Mouse (Mus musculus) natural killer cell, adult 2 months (primary cell): Measurements from ENCODE around the gene Defb19.

Experiments
- DNase-seq, 2 experiments: peaks; one replicate each; pipeline ENCODE4 v3.0.0; 2022; ENCODE audit warnings: low spot score in 2 of 2

Gene Defb19

DNA sequence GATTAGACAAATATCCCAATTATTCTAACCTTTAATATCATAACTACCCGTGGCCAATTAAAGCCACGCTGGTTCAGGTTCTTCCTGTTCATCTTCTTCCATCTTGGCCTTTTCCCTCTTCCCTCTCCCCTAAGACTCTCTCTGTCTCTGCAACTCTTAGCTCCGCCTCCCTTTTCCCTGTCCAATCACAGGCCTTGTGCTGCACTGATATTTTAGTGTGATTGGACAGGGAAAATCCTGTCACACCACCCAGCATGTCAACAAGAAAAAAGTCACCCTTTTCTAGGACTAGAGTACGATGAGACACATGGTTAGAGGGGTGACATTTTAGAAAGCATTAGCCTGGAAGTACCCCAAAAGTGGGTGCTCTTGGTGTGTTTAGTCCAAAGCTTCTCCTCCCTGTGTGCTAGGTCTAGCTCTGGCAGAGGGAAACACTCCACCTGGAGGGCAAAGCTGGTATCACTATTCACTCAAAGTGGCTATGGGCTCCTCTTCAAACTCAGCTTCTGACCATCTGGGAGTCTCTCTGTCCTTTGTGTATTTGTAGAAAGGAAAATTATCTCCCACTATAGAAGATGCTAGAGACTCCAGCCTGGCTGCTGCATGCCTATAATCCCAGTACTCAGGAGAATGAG is 6.9 kb upstream of the Defb19 start:
- DNase-seq, result no peak

DNA sequence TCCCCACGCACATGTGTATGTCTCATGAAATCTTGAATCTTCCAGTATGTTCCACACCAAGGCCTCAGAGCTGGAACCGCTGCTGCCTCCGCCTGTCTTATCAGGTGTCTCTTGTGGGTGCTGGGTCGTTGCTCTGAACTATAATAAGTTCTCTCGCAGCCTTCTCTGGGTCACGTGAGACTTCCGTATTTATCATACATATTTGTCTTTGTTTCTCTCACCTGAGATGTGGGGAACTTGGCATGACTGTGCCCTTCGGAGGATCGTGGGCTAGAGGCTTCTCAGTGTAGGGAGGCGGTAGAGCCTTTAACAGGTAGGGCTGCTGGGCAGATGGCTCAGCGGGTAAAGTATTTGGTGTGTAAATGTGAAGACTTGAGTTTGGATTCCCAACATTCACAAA is 500 bp upstream of the Defb19 start:
- DNase-seq, result no peak

- DNase-seq, result no peak
Observed at GRCm38 (mm10) chr2:152573484-152573883, 6.6 kb downstream of the Defb19 start.

DNA sequence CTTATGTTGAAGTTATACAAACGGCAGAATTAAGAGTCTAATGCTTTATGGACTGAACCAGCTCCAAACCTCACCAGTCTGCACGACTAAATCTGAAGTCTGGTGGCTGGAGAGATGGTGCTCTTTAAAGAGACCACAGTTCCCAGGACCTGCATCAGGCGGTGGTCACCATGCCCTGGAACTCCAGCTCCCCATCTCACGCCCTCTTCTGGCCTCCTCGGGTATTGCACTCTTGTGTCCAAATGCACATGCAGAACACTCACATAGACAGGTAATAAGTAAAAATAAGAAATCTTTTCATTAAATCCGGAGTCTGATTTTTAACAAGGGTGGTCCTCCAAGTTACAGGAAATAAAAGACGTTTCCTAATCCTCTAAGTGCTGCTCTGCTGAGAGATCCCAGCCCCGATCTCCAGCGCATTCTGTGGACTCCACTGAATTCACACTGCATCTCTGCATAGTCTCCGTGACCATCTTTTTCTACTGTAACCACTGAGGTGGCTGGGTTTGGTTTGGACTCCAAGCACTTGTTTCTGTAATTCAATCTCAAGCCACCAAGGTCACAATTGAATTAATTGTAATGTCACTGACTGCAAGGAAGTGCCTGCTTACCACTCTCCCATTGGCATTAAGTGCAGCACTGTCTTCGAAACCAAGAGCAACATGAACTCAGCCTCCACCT is 7.9 kb downstream of the Defb19 start, which contains the start of gene Defb21:
Gene Defb21, plus strand, starts transcription at position 631 of the 681 bp plus-strand sequence.
- DNase-seq, result no peak

DNA sequence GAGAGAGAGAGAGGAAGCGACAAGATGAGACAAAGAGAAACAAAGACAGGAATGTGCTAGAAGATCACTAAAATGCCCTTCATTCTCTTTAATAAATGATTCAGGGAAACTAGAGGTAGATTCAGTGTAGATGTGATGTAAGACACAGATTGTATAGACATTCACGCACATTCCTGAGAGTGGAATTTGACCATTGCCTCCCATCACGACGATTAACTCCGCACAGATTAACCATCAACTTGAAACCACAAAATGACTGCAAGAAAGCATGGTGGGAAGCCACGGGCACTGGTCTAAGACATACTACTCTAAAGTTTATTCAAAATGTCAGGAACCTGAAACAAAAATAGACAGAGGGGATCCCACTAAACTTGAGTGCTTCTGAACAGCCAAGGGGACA is 9.8 kb downstream of the Defb19 start:
- DNase-seq, result no peak

GRCm38 (mm10) chr2:152569881-152570280 is 10.2 kb downstream of the Defb19 start:
- DNase-seq, result no peak

DNA sequence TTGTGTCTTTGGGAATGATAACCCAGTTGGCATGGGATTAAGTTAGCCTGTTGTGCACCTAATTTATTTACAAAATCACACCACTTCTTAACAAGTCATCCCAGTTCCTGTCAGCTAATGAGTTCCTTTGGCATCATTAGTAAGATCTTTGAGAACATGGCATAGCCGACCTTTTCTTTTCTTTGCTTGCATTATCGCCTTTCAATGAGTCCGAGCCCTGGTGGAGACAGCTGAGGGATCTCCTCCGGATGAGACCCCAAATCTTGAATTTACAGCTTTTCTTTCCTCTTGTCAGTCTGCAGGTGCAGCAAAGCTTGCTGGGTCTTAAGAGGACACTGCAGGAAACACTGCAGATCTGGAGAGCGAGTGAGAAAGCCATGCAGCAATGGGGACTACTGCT is 11.1 kb downstream of the Defb19 start, which contains the start of gene Gm17416:
Gene Gm17416, plus strand, starts transcription at position 301 of the 400 bp plus-strand sequence.
- DNase-seq, result no peak

DNA sequence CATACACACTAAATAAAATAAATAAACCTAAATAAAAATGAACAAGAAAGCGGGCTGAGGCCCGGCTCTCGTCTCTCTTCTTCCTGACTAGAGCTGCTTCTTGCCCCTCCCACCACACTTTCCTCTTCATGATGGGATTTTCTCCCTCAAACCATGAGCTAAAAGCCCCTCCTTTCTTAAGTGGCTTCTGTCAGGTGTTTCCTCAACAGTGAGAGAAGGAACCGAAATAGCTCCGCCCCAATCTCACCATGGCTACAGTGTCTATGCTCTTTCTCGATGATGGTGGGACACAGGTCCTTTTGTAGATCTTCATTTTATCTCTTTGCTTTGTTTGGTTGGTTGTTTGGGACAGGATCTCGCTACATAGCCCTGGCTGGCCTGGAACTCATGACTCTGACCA is 23.5 kb downstream of the Defb19 start:
- no peak for DNase-seq

- DNase-seq, result no peak
Observed at GRCm38 (mm10) chr2:152553774-152554423, 26.2 kb downstream of the Defb19 start.

- DNase-seq, result no peak
Observed at GRCm38 (mm10) chr2:152548124-152548523, 32.0 kb downstream of the Defb19 start.

GRCm38 (mm10) chr2:152544691-152545090 is 35.4 kb downstream of the Defb19 start:
- no peak for DNase-seq

DNA sequence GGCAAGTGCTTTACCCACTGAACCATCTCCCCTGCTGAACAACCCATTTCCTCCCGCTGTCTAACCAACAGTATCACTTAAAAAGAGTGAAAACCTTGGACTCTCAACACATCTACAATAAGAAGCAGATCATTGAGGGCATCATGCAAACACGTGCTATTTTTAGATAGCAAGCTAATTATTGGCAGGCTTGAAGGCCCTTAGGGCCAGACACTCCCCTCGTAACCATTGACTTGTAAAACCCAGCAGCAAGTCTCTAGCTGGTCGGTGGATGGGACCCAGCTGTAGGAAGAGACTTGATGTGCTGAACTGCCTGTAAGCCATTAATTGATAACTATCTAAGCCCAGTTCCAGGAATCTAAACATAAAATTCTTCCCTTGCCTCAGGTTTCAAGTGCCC is 36.6 kb downstream of the Defb19 start:
- no peak for DNase-seq

DNA sequence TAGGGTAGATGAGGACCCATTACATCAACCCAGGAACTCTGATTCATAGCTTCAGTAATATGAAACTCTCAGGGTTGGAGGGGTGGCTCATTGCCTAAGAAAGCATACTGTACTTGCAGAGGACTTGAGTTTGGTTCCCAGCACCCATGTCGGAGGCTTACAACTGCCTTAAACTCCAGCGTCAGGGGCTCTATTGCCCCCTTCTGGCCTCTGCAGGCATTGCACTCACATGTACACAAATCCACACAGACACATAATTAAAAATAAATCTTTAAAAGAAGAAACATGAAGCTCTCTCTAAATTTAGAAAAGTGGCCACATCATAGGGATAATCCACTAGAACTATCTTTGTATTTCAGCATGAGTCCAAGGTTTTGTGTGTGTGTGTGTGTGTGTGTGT is 37.2 kb downstream of the Defb19 start:
- no peak for DNase-seq

- DNase-seq, result no peak
Observed at GRCm38 (mm10) chr2:152541979-152542378, 38.1 kb downstream of the Defb19 start.

- no peak for DNase-seq
Observed at GRCm38 (mm10) chr2:152539944-152540710, 40.0 kb downstream of the Defb19 start, which contains the start of gene Defb29. Gene Defb29, minus strand, starts transcription at chr2:152540098.
